Mouse (Mus musculus): ENCODE results near the gene Plp2.
A peak's percentile ranks its signal among the peaks of the same experiment; 100 is the strongest.

The Plp2 gene

DNA sequence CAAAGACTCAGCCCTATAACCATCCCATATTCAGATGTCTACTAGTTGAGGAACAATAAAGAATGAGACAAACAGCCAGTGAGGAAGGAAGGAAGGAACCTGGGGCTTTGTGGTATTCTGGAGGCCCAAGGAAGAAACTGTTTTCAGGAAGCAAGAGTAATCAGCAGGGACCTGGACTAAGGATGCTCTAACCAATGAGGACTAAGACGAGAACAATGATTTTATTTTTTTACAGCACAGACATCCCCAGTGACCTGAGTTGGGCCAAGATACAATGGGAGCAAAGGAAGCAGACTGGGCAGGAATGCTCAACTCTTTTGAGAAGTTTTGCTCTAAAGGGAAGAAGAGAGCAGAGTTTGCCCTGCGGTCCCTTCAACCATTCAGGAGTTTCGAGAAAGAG, 8.3 kb downstream of the Plp2 start:
- peak in 1 of 2 experiments; percentile 63 for DNase-seq (ENCODE audit: low spot score in 2 of 2)

GRCm38 (mm10) chrX:7661086-7661485, 10.1 kb downstream of the Plp2 start:
- no peak for DNase-seq (ENCODE audit: low spot score in 2 of 2)

DNA sequence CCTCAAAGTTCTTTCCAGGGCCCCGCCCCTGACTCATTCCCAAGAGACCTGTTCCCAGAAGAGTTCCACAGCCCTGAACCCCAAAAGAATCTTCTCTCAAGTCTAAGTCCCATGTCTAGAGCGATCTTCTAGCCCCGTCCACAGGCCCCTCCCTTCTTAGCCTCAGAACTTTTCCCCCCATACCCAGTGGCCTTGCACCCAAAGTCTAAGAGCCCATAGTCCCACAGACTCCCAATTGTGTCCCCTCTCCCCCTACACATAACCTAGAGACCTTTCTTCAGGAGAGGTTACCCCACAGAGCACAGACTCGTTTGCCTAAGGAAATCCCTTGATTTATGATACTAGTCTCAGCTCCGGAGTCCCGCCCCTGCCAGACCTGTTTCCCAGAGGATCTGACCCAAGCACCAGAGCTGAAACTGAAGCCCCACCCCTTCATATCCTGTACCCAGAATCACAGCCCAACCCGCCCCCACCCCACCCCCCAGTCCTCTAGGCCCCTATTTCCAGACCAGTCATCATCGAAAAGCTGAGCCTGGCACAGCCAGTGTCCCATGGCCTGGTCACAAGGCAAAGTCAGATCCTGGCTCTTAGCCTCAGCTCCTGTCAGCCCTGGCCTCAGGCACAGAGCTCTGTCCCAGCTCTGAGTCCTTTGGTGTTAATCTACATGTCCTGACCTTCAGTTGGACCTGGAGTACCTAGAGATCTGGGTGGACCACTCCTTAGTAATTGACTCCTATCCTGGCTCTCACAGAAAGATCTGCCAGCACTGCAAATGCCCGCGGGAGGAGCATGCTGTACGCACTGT, 12.2 kb downstream of the Plp2 start:
- DNase-seq (ENCODE audit: low spot score in 2 of 2), result peak; percentile 58 to 65

GRCm38 (mm10) chrX:7658031-7658784, 13.0 kb downstream of the Plp2 start:
- peak; percentile 48 to 66 for DNase-seq (ENCODE audit: low spot score in 2 of 2)

GRCm38 (mm10) chrX:7657221-7657639, 14.0 kb downstream of the Plp2 start, which contains the start of gene Prickle3:
TSS of gene Prickle3 (plus strand) at chrX:7657260.
- peak; percentile 74 for DNase-seq (ENCODE audit: low spot score in 2 of 2)

- DNase-seq (ENCODE audit: low spot score in 2 of 2), result peak; percentile 86 to 95
Observed at GRCm38 (mm10) chrX:7648671-7649304, 22.4 kb downstream of the Plp2 start.

DNA sequence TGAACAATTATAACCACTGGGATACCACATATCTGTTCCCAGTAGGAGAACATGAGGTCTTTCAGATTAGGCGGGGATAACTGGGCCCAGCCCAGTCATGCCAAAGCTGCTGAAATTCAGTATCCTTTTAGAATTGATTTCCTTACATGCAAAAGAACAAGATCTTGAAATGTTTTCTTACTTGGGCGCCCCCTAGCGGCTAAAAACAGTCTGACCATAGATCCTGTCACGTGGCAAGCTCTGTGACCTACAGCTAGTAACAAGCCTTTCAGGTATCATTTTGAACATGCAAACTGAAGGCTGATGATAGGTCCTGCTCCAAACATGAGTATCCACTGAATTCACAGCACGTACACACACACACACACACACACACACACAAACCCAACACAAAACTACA, 25.8 kb downstream of the Plp2 start:
- DNase-seq (ENCODE audit: low spot score in 2 of 2), result peak; percentile 37 to 75

DNA sequence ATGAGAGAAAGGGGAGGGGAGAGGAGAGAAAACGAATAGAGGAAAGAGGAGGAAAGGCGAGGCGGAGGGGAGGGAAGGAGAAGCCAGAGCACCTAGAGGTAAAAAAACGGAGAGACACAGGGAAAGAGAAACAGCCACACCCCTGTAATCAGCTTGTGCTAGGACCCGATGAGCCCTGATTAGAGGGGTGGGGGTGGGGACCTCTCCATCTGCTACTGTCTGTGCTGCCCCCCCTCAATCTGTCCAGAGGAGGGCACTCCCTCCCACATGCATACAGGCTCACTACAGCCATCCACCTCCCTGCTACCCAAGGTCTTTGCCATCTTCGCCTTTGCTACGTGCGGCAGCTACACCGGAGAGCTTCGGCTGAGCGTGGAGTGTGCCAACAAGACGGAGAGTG, 30.4 kb downstream of the Plp2 start:
- DNase-seq (ENCODE audit: low spot score in 2 of 2), result no peak

GRCm38 (mm10) chrX:7639536-7640325, 31.5 kb downstream of the Plp2 start:
- DNase-seq (ENCODE audit: low spot score in 2 of 2), result no peak

GRCm38 (mm10) chrX:7638401-7639091, 32.6 kb downstream of the Plp2 start, which contains the start of gene Syp:
TSS of gene Syp (plus strand) at chrX:7638471.
- peak; percentile 36 to 37 for DNase-seq (ENCODE audit: low spot score in 2 of 2)

- DNase-seq (ENCODE audit: low spot score in 2 of 2), result no peak
Observed at GRCm38 (mm10) chrX:7635101-7635500, 36.1 kb downstream of the Plp2 start.

GRCm38 (mm10) chrX:7632560-7632959, 38.6 kb downstream of the Plp2 start:
- no peak for DNase-seq (ENCODE audit: low spot score in 2 of 2)

All from heart, adult 9 months (tissue).